Mouse (Mus musculus) liver, embryonic 11.5 days (tissue): ENCODE results near the gene Acsl5. TPM values are rescaled to one million over a fixed set of nuclear protein-coding genes. Genes with fewer than 3 reads are reported as not detected.

Source experiments
- ATAC-seq: fragments of 200-750 bp; cut with Nextera tagmentation; replicated peaks from 2 replicates; pipeline ENCODE4 v1.8.0; 2017; ENCODE audit warnings: moderate number of reproducible peaks, mild to moderate bottlenecking, moderate TSS enrichment, moderate library complexity; ENCODE audit not compliant: low FRiP score
- DNase-seq: peaks from one replicate; pipeline ENCODE4 v3.0.0-alpha.2; 2017; ENCODE audit warnings: low spot score
- H3K27ac ChIP-seq: fragments of 300-500 bp; sonication (generic); 2 replicates; pipeline ENCODE4 v1.5.1; 2014; ENCODE audit warnings: mild to moderate bottlenecking, low read depth, low read length, control low read depth
- H3K27me3 ChIP-seq: fragments of 300-500 bp; sonication (generic); replicated peaks from 2 replicates; pipeline ENCODE4 v1.6.1; 2014; ENCODE audit warnings: low read length, mixed read lengths; ENCODE audit not compliant: control insufficient read depth, insufficient read depth
- H3K36me3 ChIP-seq: fragments of 300-500 bp; sonication (generic); 2 replicates; pipeline ENCODE4 v1.6.1; 2014; ENCODE audit warnings: mild to moderate bottlenecking, low read length, moderate library complexity, mixed read lengths; ENCODE audit not compliant: control insufficient read depth, insufficient read depth
- H3K4me1 ChIP-seq: fragments of 300-500 bp; sonication (generic); replicated peaks from 2 replicates; pipeline ENCODE4 v1.6.1; 2014; ENCODE audit warnings: low read length, mixed read lengths; ENCODE audit not compliant: control insufficient read depth, insufficient read depth
- H3K4me2 ChIP-seq: fragments of 300-500 bp; sonication (generic); 2 replicates; pipeline ENCODE4 v1.6.1; 2014; ENCODE audit warnings: mild to moderate bottlenecking, control low read depth, moderate library complexity
- H3K4me3 ChIP-seq: fragments of 300-500 bp; sonication (generic); 2 replicates; pipeline ENCODE4 v1.5.1; 2014; ENCODE audit warnings: low read depth, low read length, control low read depth
- H3K9ac ChIP-seq: fragments of 300-500 bp; sonication (generic); 2 replicates; pipeline ENCODE4 v1.6.1; 2014; ENCODE audit warnings: low read depth, low read length, control low read depth
- H3K9me3 ChIP-seq: fragments of 300-500 bp; sonication (generic); 2 replicates; pipeline ENCODE4 v1.6.1; 2016; ENCODE audit warnings: low read length, inconsistent platforms, mixed read lengths; ENCODE audit not compliant: control insufficient read depth
- WGBS: fragments of 180-500 bp; shearing (Covaris S2); extraction: QIAGEN DNeasy Blood & Tissue Kit; methylation state at CpG from one replicate; pipeline ENCODE4 v1.1.7; 2014; 5-methylcytosine and 5-hydroxymethylcytosine counted together
- polyA plus RNA-seq: library from polyadenylated mRNA; unstranded; fragments of >200 nt; fragmentation: Nextera tagmentation; extraction: Ambion mirVana; gene quantifications from 2 replicates; pipeline ENCODE4 v1.2.1, GENCODE M21; 2014

The Acsl5 gene
- polyA plus RNA-seq, 1 experiment from 2014 or later = 125 TPM

DNA sequence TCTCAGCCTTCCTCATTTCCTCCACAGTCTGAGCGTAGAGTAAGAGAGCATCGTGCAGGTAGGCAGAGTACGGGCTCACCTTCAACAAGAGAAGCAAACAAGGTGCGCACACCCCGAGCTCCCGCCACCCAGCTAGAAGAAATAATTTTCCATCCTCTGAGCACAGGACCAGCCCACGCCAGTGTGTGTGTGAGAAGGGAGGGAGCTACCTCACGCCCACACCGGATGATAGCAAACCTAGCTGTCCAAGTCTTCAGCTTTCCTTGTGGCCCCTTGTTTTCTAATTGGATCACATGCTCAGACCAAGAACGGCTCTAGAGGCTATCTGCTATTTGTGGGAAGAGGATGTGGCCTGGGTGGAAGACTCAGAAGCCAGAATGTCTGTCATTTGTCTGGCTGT lies 20.7 kb upstream of the Acsl5 start:
- H3K27ac ChIP-seq = no peak overlapping the region
- H3K36me3 ChIP-seq = no peaks in the 10 kb centered on the region
- DNase-seq (no peak), ATAC-seq (no peak)
- no peaks in the 10 kb centered on the region for H3K27me3 ChIP-seq
- H3K4me3 ChIP-seq = no peak overlapping the region
- no peak overlapping the region for H3K4me2 ChIP-seq
- H3K9ac ChIP-seq = no peak overlapping the region
- H3K9me3 ChIP-seq = no peaks in the 10 kb centered on the region
- WGBS = 71% methylated on average over 10 of the region's 10 CpGs
- peaks cover 9% of the 10 kb centered on the region for H3K4me1 ChIP-seq

DNA sequence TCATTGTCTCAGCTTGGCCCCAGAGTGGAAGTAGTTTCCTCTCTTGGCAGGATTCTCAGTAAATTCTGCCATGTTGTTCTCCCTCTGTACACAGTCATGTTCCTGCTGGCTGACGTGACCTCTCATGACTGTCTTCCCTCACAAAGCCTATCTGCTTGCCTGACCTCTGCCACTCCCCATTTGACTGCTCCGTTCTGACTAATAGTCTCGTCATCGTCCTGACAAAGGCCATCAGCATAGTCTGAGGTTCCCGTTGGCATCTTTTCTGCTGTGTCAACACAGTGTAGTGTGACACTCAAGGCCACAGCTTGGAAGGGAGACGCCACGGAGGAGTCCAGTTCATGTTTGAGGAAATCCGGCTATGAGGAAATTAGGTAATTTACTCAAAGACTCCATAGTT lies 19.6 kb upstream of the Acsl5 start:
- 50% methylated on average over 8 of the region's 8 CpGs for WGBS
- ATAC-seq = peak; percentile 52; the same call in 1 of the 2 replicates
- H3K4me3 ChIP-seq = no peak overlapping the region
- H3K27ac ChIP-seq = no peak overlapping the region
- H3K36me3 ChIP-seq = no peaks in the 10 kb centered on the region
- no peak overlapping the region for H3K9ac ChIP-seq
- H3K27me3 ChIP-seq = no peaks in the 10 kb centered on the region
- no peak for DNase-seq
- H3K4me1 ChIP-seq = peaks cover 9% of the 10 kb centered on the region
- H3K4me2 ChIP-seq = no peak overlapping the region
- no peaks in the 10 kb centered on the region for H3K9me3 ChIP-seq

DNA sequence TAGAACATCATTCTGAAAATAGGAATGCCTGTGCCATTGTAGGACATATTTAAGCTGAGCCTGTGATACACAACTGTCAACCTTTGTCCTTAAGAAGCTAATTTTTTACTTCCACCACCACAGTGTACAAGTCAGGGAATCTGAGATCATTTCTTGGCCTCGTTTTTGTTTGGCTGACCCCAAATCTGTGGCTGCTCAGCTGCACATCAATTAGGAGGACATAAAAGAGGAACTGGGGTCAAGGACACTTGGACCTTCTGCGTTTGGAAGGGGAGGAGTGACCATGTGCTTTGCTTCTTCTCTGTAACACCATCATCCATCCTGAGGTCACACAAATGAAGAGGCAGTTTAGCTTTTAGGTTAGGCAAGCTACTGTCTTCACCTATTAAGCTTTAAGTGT lies 15.7 kb upstream of the Acsl5 start:
- no peak for DNase-seq
- 18% methylated on average over 2 of the region's 2 CpGs for WGBS

GRCm38 (mm10) chr19:55236564-55236963 lies 15.2 kb upstream of the Acsl5 start:
- Histone ChIP-seq H3K9me3 (no peaks in the 10 kb centered on the region), H3K4me3 (no peak overlapping the region), H3K4me2 (no peak overlapping the region), H3K4me1 (peaks cover 4% of the 10 kb centered on the region), H3K27ac (no peak overlapping the region), H3K9ac (no peak overlapping the region), H3K36me3 (no peaks in the 10 kb centered on the region), H3K27me3 (no peaks in the 10 kb centered on the region)
- DNase-seq (no peak), ATAC-seq (no peak)
- 69% methylated on average over 5 of the region's 5 CpGs for WGBS

More for the DNA sequence above, 15.7 kb upstream of the Acsl5 start:
- H3K27me3 ChIP-seq = no peaks in the 10 kb centered on the region
- no peaks in the 10 kb centered on the region for H3K36me3 ChIP-seq
- H3K9ac ChIP-seq = no peak overlapping the region
- H3K27ac ChIP-seq = no peak overlapping the region
- no peaks in the 10 kb centered on the region for H3K9me3 ChIP-seq
- H3K4me3 ChIP-seq = no peak overlapping the region
- H3K4me1 ChIP-seq = peaks cover 9% of the 10 kb centered on the region
- H3K4me2 ChIP-seq = no peak overlapping the region
- ATAC-seq = no peak

DNA sequence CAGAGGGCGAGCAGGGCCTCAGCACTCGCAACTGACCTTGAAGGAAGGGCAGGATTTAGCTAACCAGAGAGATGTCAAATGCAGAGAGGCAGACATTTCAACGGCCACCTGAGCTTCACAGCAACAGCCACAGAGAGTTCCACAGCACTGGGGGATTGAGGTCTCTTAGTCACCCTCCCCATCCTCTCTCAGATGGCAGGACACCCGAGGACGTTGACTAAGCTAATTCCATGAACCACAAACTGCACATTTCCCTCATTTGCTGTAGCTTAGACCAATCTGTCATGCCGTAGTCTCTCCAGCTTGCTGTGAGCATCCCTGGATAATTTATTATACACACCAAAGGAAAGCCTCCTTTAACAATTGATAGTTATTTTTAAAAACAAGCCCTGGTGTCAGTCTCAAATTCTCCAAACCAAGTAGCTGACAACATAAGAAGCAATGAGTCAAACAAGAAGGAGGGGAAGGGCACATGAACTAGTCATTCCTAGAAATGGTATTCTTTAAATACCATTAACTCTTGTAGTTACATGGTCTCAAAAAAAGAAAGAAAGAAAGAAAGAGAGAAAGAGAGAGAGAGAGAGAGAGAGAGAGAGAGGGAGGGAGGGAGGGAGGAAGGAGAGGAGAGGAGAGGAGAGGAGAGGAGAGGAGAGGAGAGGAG lies 11.8 kb upstream of the Acsl5 start:
- no peaks in the 10 kb centered on the region for H3K4me1 ChIP-seq
- ATAC-seq (no peak), DNase-seq (no peak)
- H3K9ac ChIP-seq = no peak overlapping the region
- no peak overlapping the region for H3K27ac ChIP-seq
- no peaks in the 10 kb centered on the region for H3K36me3 ChIP-seq
- no peak overlapping the region for H3K4me2 ChIP-seq
- H3K9me3 ChIP-seq = no peaks in the 10 kb centered on the region
- H3K4me3 ChIP-seq = no peak overlapping the region
- H3K27me3 ChIP-seq = no peaks in the 10 kb centered on the region
- WGBS = 75% methylated on average over 6 of the region's 6 CpGs

- Histone ChIP-seq H3K4me3 (no peak within 1 kb of the TSS), H3K4me1 (peaks cover 5% of the 10 kb centered on the region; the same call in 1 of the 2 replicates), H3K27ac (no peak within 1 kb of the TSS), H3K36me3 (no peaks in the 10 kb centered on the region), H3K4me2 (no peak within 1 kb of the TSS), H3K9ac (no peak within 1 kb of the TSS), H3K9me3 (no peaks in the 10 kb centered on the region), H3K27me3 (no peaks in the 10 kb centered on the region)
- ATAC-seq = no peak
- WGBS = 76% methylated on average over 6 of the region's 6 CpGs
- no peak for DNase-seq
Measured at GRCm38 (mm10) chr19:55241186-55241645, 10.5 kb upstream of the Acsl5 start, which contains the start of gene Gucy2g. TSS of gene Gucy2g (minus strand) at chr19:55241236.

DNA sequence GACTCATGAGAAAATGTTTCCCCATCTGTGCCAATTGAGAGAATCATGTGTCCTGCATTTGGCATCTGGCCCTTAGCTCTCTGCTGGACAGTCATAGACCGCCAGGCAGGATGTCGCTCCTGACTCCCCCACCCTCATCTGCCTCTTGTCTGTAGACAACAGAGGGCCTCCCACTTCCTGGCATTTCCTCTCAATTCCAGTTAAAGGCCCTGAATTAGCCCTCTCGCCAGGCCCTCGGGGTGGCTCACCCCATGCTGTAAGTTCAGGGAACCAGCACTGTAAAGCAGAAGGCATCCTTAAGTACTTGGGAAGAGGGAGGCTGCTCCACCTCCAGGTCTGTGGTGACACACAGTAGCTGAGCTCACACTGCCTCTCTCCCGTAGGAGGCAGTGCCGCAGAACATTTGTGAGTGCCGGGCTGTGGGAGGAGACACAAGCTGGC lies 6.9 kb upstream of the Acsl5 start:
- Histone ChIP-seq H3K4me2 (peak overlapping the region; percentile 3; the same call in 1 of the 2 replicates), H3K27ac (peak overlapping the region; percentile 1; the same call in 1 of the 2 replicates), H3K4me1 (peaks cover 12% of the 10 kb centered on the region), H3K4me3 (no peak overlapping the region), H3K9ac (no peak overlapping the region), H3K27me3 (no peaks in the 10 kb centered on the region), H3K9me3 (no peaks in the 10 kb centered on the region), H3K36me3 (no peaks in the 10 kb centered on the region)
- DNase-seq (peak; percentile 54), ATAC-seq (peak; percentile 78)
- WGBS = 21% methylated on average over 7 of the region's 7 CpGs

GRCm38 (mm10) chr19:55247563-55247962 lies 4.2 kb upstream of the Acsl5 start:
- Histone ChIP-seq H3K27me3 (no peaks in the 10 kb centered on the region), H3K4me1 (peaks cover 12% of the 10 kb centered on the region), H3K4me3 (no peak overlapping the region), H3K27ac (no peak overlapping the region; the same call in 1 of the 2 replicates), H3K36me3 (no peaks in the 10 kb centered on the region), H3K9ac (no peak overlapping the region), H3K4me2 (no peak overlapping the region; the same call in 1 of the 2 replicates), H3K9me3 (no peaks in the 10 kb centered on the region)
- ATAC-seq (no peak), DNase-seq (no peak)
- WGBS = 79% methylated on average over 5 of the region's 5 CpGs

DNA sequence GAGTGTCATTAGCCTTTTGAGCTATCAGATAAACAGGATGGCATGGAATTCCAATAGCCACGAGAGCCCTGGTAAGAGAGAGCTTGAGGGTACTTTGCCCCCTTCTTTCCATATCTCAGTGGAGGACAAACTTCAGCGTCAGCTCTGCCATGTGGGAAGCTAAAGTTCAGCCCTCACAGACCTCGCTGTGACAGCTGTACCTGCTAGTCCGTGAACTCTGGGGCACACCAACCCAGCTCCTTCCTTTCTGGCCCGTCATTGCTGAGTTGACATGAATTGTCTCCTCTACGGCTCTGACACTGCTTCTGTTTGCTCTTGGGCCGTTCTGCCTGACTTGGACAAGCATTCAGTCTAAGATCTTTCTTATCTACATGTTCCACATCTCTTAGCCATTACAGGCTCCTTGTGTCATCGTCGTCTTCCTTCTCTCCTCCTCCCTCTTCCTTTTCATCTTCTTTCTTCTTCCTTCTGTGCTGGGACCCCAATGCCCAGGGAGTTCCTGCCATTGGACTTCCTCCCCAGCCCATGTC lies 3.7 kb upstream of the Acsl5 start:
- Histone ChIP-seq H3K9ac (0 out of 2 replicates have a peak overlapping the region, but pooled peaks have one; percentile 40), H3K36me3 (no peaks in the 10 kb centered on the region), H3K27ac (no peak overlapping the region; the same call in 1 of the 2 replicates), H3K4me3 (no peak overlapping the region), H3K9me3 (no peaks in the 10 kb centered on the region), H3K4me1 (peaks cover 12% of the 10 kb centered on the region), H3K4me2 (peak overlapping the region; percentile 29), H3K27me3 (no peaks in the 10 kb centered on the region)
- 33% methylated on average over 9 of the region's 9 CpGs for WGBS
- ATAC-seq (peak; percentile 62), DNase-seq (no peak)
